Mouse (Mus musculus): ENCODE measurements around the gene Fam214a. TPM values are rescaled to one million over a fixed set of nuclear protein-coding genes. Genes with fewer than 3 reads are reported as not detected.

The Fam214a gene
- polyA plus RNA-seq, 1 experiment from 2014 or later: 14.3 TPM

GRCm38 (mm10) chr9:74929981-74930423 lies 22.7 kb upstream of the Fam214a start:
- no peak overlapping the region for H3K9ac ChIP-seq (ENCODE audit: low read length)
- no peaks in the 10 kb centered on the region for H3K9me3 ChIP-seq (ENCODE audit: control insufficient read depth, low read length)
- 80% methylated on average over 4 of the region's 4 CpGs for WGBS
- no peak overlapping the region for H3K27ac ChIP-seq (replicated peaks in 1 of 2; ENCODE audit: control insufficient read depth in 1 of 2, insufficient read depth in 1 of 2, low read depth in 2 of 2, low read length in 2 of 2)
- H3K27me3 ChIP-seq (ENCODE audit: control insufficient read depth, insufficient read depth, low read length): no peaks in the 10 kb centered on the region
- H3K4me3 ChIP-seq (ENCODE audit: control insufficient read depth in 1 of 2, insufficient read depth in 1 of 2, low read depth in 1 of 2, low read length in 2 of 2): no peak overlapping the region
- no peak overlapping the region for H3K4me2 ChIP-seq (ENCODE audit: low read length)
- 0 out of 4 replicates have a peak, but pooled peaks cover 0 to 2% of the 10 kb centered on the region in 2 experiments for H3K4me1 ChIP-seq (ENCODE audit: control insufficient read depth in 2 of 2, insufficient read depth in 2 of 2, low read length in 2 of 2)
- H3K36me3 ChIP-seq (ENCODE audit: control insufficient read depth, insufficient read depth, low read length): no peaks in the 10 kb centered on the region
- ATAC-seq (ENCODE audit: insufficient number of reproducible peaks, insufficient read depth, low FRiP score, low read depth): no peak

- Histone ChIP-seq H3K27me3 (ENCODE audit: control insufficient read depth, insufficient read depth, low read length) (no peaks in the 10 kb centered on the region), H3K9me3 (ENCODE audit: control insufficient read depth, low read length) (no peaks in the 10 kb centered on the region), H3K9ac (ENCODE audit: low read length) (no peak overlapping the region), H3K36me3 (ENCODE audit: control insufficient read depth, insufficient read depth, low read length) (no peaks in the 10 kb centered on the region), H3K27ac (replicated peaks in 1 of 2; ENCODE audit: control insufficient read depth in 1 of 2, insufficient read depth in 1 of 2, low read depth in 2 of 2, low read length in 2 of 2) (no peak overlapping the region), H3K4me2 (ENCODE audit: low read length) (no peak overlapping the region), H3K4me1 (ENCODE audit: control insufficient read depth in 2 of 2, insufficient read depth in 2 of 2, low read length in 2 of 2) (0 out of 4 replicates have a peak, but pooled peaks cover 0 to 2% of the 10 kb centered on the region in 2 experiments), H3K4me3 (ENCODE audit: control insufficient read depth in 1 of 2, insufficient read depth in 1 of 2, low read depth in 1 of 2, low read length in 2 of 2) (no peak overlapping the region)
- ATAC-seq (ENCODE audit: insufficient number of reproducible peaks, insufficient read depth, low FRiP score, low read depth): no peak
- WGBS: 72% methylated on average over 5 of the region's 5 CpGs
Observed at GRCm38 (mm10) chr9:74930653-74931052, 22.0 kb upstream of the Fam214a start.

- no peaks in the 10 kb centered on the region for H3K27me3 ChIP-seq (ENCODE audit: control insufficient read depth, insufficient read depth, low read length)
- no peak overlapping the region for H3K4me3 ChIP-seq (ENCODE audit: control insufficient read depth in 1 of 2, insufficient read depth in 1 of 2, low read depth in 1 of 2, low read length in 2 of 2)
- 68% methylated on average over 3 of the region's 3 CpGs for WGBS
- no peaks in the 10 kb centered on the region for H3K36me3 ChIP-seq (ENCODE audit: control insufficient read depth, insufficient read depth, low read length)
- H3K27ac ChIP-seq (replicated peaks in 1 of 2; ENCODE audit: control insufficient read depth in 1 of 2, insufficient read depth in 1 of 2, low read depth in 2 of 2, low read length in 2 of 2): no peak overlapping the region
- ATAC-seq (ENCODE audit: insufficient number of reproducible peaks, insufficient read depth, low FRiP score, low read depth): no peak
- H3K4me2 ChIP-seq (ENCODE audit: low read length): no peak overlapping the region
- H3K9ac ChIP-seq (ENCODE audit: low read length): no peak overlapping the region
- H3K9me3 ChIP-seq (ENCODE audit: control insufficient read depth, low read length): no peaks in the 10 kb centered on the region
- H3K4me1 ChIP-seq (ENCODE audit: control insufficient read depth in 2 of 2, insufficient read depth in 2 of 2, low read length in 2 of 2): 0 out of 4 replicates have a peak, but pooled peaks cover 0 to 2% of the 10 kb centered on the region in 2 experiments
Observed at GRCm38 (mm10) chr9:74935289-74935688, 17.4 kb upstream of the Fam214a start.

- Histone ChIP-seq H3K4me3 (ENCODE audit: control insufficient read depth in 1 of 2, insufficient read depth in 1 of 2, low read depth in 1 of 2, low read length in 2 of 2) (no peak overlapping the region), H3K27ac (replicated peaks in 1 of 2; ENCODE audit: control insufficient read depth in 1 of 2, insufficient read depth in 1 of 2, low read depth in 2 of 2, low read length in 2 of 2) (no peak overlapping the region), H3K9me3 (ENCODE audit: control insufficient read depth, low read length) (no peaks in the 10 kb centered on the region), H3K36me3 (ENCODE audit: control insufficient read depth, insufficient read depth, low read length) (no peaks in the 10 kb centered on the region), H3K4me2 (ENCODE audit: low read length) (no peak overlapping the region), H3K4me1 (ENCODE audit: control insufficient read depth in 2 of 2, insufficient read depth in 2 of 2, low read length in 2 of 2) (no peaks in the 10 kb centered on the region), H3K27me3 (ENCODE audit: control insufficient read depth, insufficient read depth, low read length) (no peaks in the 10 kb centered on the region), H3K9ac (ENCODE audit: low read length) (no peak overlapping the region)
- no peak for ATAC-seq (ENCODE audit: insufficient number of reproducible peaks, insufficient read depth, low FRiP score, low read depth)
- 82% methylated on average over 3 of the region's 3 CpGs for WGBS
Observed at GRCm38 (mm10) chr9:74937761-74938160, 14.9 kb upstream of the Fam214a start.

- no peaks in the 10 kb centered on the region for H3K27me3 ChIP-seq (ENCODE audit: control insufficient read depth, insufficient read depth, low read length)
- no peak overlapping the region for H3K9ac ChIP-seq (ENCODE audit: low read length)
- no peak overlapping the region for H3K27ac ChIP-seq (replicated peaks in 1 of 2; ENCODE audit: control insufficient read depth in 1 of 2, insufficient read depth in 1 of 2, low read depth in 2 of 2, low read length in 2 of 2)
- H3K9me3 ChIP-seq (ENCODE audit: control insufficient read depth, low read length): no peaks in the 10 kb centered on the region
- 77% methylated on average over 12 of the region's 12 CpGs for WGBS
- ATAC-seq (ENCODE audit: insufficient number of reproducible peaks, insufficient read depth, low FRiP score, low read depth): no peak
- no peaks in the 10 kb centered on the region for H3K4me1 ChIP-seq (ENCODE audit: control insufficient read depth in 2 of 2, insufficient read depth in 2 of 2, low read length in 2 of 2)
- H3K36me3 ChIP-seq (ENCODE audit: control insufficient read depth, insufficient read depth, low read length): no peaks in the 10 kb centered on the region
- H3K4me2 ChIP-seq (ENCODE audit: low read length): no peak overlapping the region
- H3K4me3 ChIP-seq (ENCODE audit: control insufficient read depth in 1 of 2, insufficient read depth in 1 of 2, low read depth in 1 of 2, low read length in 2 of 2): no peak overlapping the region
Observed at GRCm38 (mm10) chr9:74938670-74939534, 13.8 kb upstream of the Fam214a start.

GRCm38 (mm10) chr9:74946713-74947402 lies 5.8 kb upstream of the Fam214a start:
- ATAC-seq (ENCODE audit: insufficient number of reproducible peaks, insufficient read depth, low FRiP score, low read depth): no peak
- 83% methylated on average over 8 of the region's 8 CpGs for WGBS

GRCm38 (mm10) chr9:74951491-74951890 lies 1.2 kb upstream of the Fam214a start:
- no peak overlapping the region for H3K4me3 ChIP-seq (ENCODE audit: control insufficient read depth in 1 of 2, insufficient read depth in 1 of 2, low read depth in 1 of 2, low read length in 2 of 2)
- H3K9me3 ChIP-seq (ENCODE audit: control insufficient read depth, low read length): no peaks in the 10 kb centered on the region
- H3K27me3 ChIP-seq (ENCODE audit: control insufficient read depth, insufficient read depth, low read length): no peaks in the 10 kb centered on the region
- no peak overlapping the region for H3K4me2 ChIP-seq (ENCODE audit: low read length)
- peaks cover 0 to 13% of the 10 kb centered on the region in 2 experiments; a peak in 2 of 4 replicates for H3K4me1 ChIP-seq (ENCODE audit: control insufficient read depth in 2 of 2, insufficient read depth in 2 of 2, low read length in 2 of 2)
- ATAC-seq (ENCODE audit: insufficient number of reproducible peaks, insufficient read depth, low FRiP score, low read depth): no peak
- peaks cover 6% of the 10 kb centered on the region; the same call in 1 of the 2 replicates for H3K36me3 ChIP-seq (ENCODE audit: control insufficient read depth, insufficient read depth, low read length)
- H3K27ac ChIP-seq (replicated peaks in 1 of 2; ENCODE audit: control insufficient read depth in 1 of 2, insufficient read depth in 1 of 2, low read depth in 2 of 2, low read length in 2 of 2): peak overlapping the region in 1 of 2 experiments; percentile 97; a peak in 1 of 4 replicates
- H3K9ac ChIP-seq (ENCODE audit: low read length): no peak overlapping the region
- 35% methylated on average over 3 of the region's 3 CpGs for WGBS

More at GRCm38 (mm10) chr9:74946713-74947402, 5.8 kb upstream of the Fam214a start:
- Histone ChIP-seq H3K9ac (ENCODE audit: low read length) (no peak overlapping the region), H3K27ac (replicated peaks in 1 of 2; ENCODE audit: control insufficient read depth in 1 of 2, insufficient read depth in 1 of 2, low read depth in 2 of 2, low read length in 2 of 2) (no peak overlapping the region), H3K9me3 (ENCODE audit: control insufficient read depth, low read length) (no peaks in the 10 kb centered on the region), H3K36me3 (ENCODE audit: control insufficient read depth, insufficient read depth, low read length) (no peaks in the 10 kb centered on the region), H3K4me3 (ENCODE audit: control insufficient read depth in 1 of 2, insufficient read depth in 1 of 2, low read depth in 1 of 2, low read length in 2 of 2) (no peak overlapping the region), H3K4me2 (ENCODE audit: low read length) (no peak overlapping the region), H3K4me1 (ENCODE audit: control insufficient read depth in 2 of 2, insufficient read depth in 2 of 2, low read length in 2 of 2) (no peaks in the 10 kb centered on the region), H3K27me3 (ENCODE audit: control insufficient read depth, insufficient read depth, low read length) (no peaks in the 10 kb centered on the region)

Measured in heart, embryonic 14.5 days (tissue).